Mouse (Mus musculus) thymus, adult 2 months (tissue): ENCODE measurements around the gene Peak1. TPM values are rescaled to one million over a fixed set of nuclear protein-coding genes. Genes with fewer than 3 reads are reported as not detected.

Source experiments
- DNase-seq: peaks from one replicate; pipeline ENCODE4 v3.0.0; 2021
- H3K27ac ChIP-seq: fragments of 200-500 bp; 2 replicates; pipeline ENCODE4 v1.5.1; 2012; ENCODE audit warnings: low read length, control low read depth; ENCODE audit not compliant: control insufficient read depth, insufficient read depth
- H3K27me3 ChIP-seq: fragments of 200-500 bp; 2 replicates; pipeline ENCODE4 v1.6.1; 2012; ENCODE audit warnings: mild to moderate bottlenecking, low read length, moderate library complexity, mixed read lengths; ENCODE audit not compliant: control insufficient read depth, insufficient read depth
- H3K36me3 ChIP-seq: fragments of 200-500 bp; 2 replicates; pipeline ENCODE4 v1.6.1; 2012; ENCODE audit warnings: mild to moderate bottlenecking, low read length, moderate library complexity; ENCODE audit not compliant: control insufficient read depth, insufficient read depth
- H3K4me1 ChIP-seq: fragments of 200-500 bp; replicated peaks from 2 replicates; pipeline ENCODE4 v1.6.1; 2012; ENCODE audit warnings: low read length; ENCODE audit not compliant: control insufficient read depth, insufficient read depth
- H3K4me3 ChIP-seq: fragments of 200-500 bp; 2 replicates; pipeline ENCODE4 v1.5.1; 2012; ENCODE audit warnings: mild to moderate bottlenecking, low read length, control low read depth, moderate library complexity; ENCODE audit not compliant: control insufficient read depth, insufficient read depth
- CTCF ChIP-seq: fragments of 200-500 bp; IDR thresholded peaks from 2 replicates; pipeline ENCODE4 v1.5.1; 2012; ENCODE audit warnings: mild to moderate bottlenecking, control low read depth, low read length, moderate library complexity, borderline replicate concordance; ENCODE audit not compliant: control insufficient read depth, poor library complexity, insufficient read depth; ENCODE audit errors: extremely low read depth
- POLR2A ChIP-seq: fragments of 200-500 bp; IDR thresholded peaks from 2 replicates; pipeline ENCODE4 v1.6.1; 2012; ENCODE audit warnings: mild to moderate bottlenecking, low read length, control low read depth, moderate library complexity; ENCODE audit not compliant: control insufficient read depth, poor library complexity, insufficient read depth; ENCODE audit errors: extremely low read depth
- WGBS: fragments of 180-500 bp; shearing (Covaris S2); methylation state at CpG from one replicate; pipeline ENCODE4 v1.1.7; 2018; 5-methylcytosine and 5-hydroxymethylcytosine counted together
- polyA plus RNA-seq: library from polyadenylated mRNA; depleted of rRNA; stranded (reverse); fragments of >200 nt; gene quantifications from 2 replicates; pipeline ENCODE4 v1.2.3, GENCODE M21; 2012

Gene Peak1
- polyA plus RNA-seq, 1 experiment = 8.6 TPM

- Histone ChIP-seq H3K27ac (no peak overlapping the region), H3K4me1 (peaks cover 3% of the 10 kb centered on the region), H3K36me3 (no peaks in the 10 kb centered on the region), H3K27me3 (no peaks in the 10 kb centered on the region), H3K4me3 (no peak overlapping the region)
- DNase-seq = no peak
- TF ChIP-seq POLR2A (no peak), CTCF (no peak)
- 93% methylated on average over 8 of the region's 8 CpGs for WGBS
Measured at GRCm38 (mm10) chr9:56326511-56327005, 91.3 kb downstream of the Peak1 start.

- WGBS = 8% methylated on average over 5 of the region's 5 CpGs
- no peak for TF ChIP-seq CTCF
- TF ChIP-seq POLR2A = no peak
- Histone ChIP-seq H3K27me3 (no peaks in the 10 kb centered on the region), H3K4me1 (peaks cover 3% of the 10 kb centered on the region), H3K27ac (no peak overlapping the region), H3K36me3 (no peaks in the 10 kb centered on the region), H3K4me3 (no peak overlapping the region)
- no peak for DNase-seq
Measured at GRCm38 (mm10) chr9:56325725-56326124, 92.1 kb downstream of the Peak1 start.

GRCm38 (mm10) chr9:56324576-56325355 lies 93.1 kb downstream of the Peak1 start:
- Histone ChIP-seq H3K27me3 (no peaks in the 10 kb centered on the region), H3K27ac (no peak overlapping the region), H3K4me3 (no peak overlapping the region), H3K4me1 (peaks cover 3% of the 10 kb centered on the region), H3K36me3 (no peaks in the 10 kb centered on the region)
- TF ChIP-seq POLR2A = no peak
- no peak for TF ChIP-seq CTCF
- WGBS = 72% methylated on average over 16 of the region's 16 CpGs
- DNase-seq = no peak

- H3K27me3 ChIP-seq = no peaks in the 10 kb centered on the region
- no peak for TF ChIP-seq POLR2A
- no peak for TF ChIP-seq CTCF
- 93% methylated on average over 2 of the region's 2 CpGs for WGBS
- no peak for DNase-seq
- H3K4me1 ChIP-seq = peaks cover 3% of the 10 kb centered on the region
- H3K27ac ChIP-seq = no peak overlapping the region
- H3K36me3 ChIP-seq = no peaks in the 10 kb centered on the region
- no peak overlapping the region for H3K4me3 ChIP-seq
Measured at GRCm38 (mm10) chr9:56321291-56321690, 96.6 kb downstream of the Peak1 start.

- DNase-seq = no peak
- Histone ChIP-seq H3K27ac (no peak overlapping the region), H3K4me3 (no peak overlapping the region), H3K27me3 (no peaks in the 10 kb centered on the region), H3K36me3 (no peaks in the 10 kb centered on the region), H3K4me1 (no peaks in the 10 kb centered on the region)
- TF ChIP-seq POLR2A (no peak), CTCF (no peak)
- WGBS = 91% methylated on average over 3 of the region's 3 CpGs
Measured at GRCm38 (mm10) chr9:56314326-56314725, 103.5 kb downstream of the Peak1 start.

GRCm38 (mm10) chr9:56309079-56309478 lies 108.8 kb downstream of the Peak1 start:
- Histone ChIP-seq H3K27me3 (no peaks in the 10 kb centered on the region), H3K27ac (no peak overlapping the region), H3K36me3 (no peaks in the 10 kb centered on the region), H3K4me3 (no peak overlapping the region), H3K4me1 (no peaks in the 10 kb centered on the region)
- WGBS = 93% methylated on average over 2 of the region's 2 CpGs
- DNase-seq = no peak
- TF ChIP-seq POLR2A = no peak
- no peak for TF ChIP-seq CTCF

GRCm38 (mm10) chr9:56304526-56304925 lies 113.3 kb downstream of the Peak1 start:
- Histone ChIP-seq H3K27ac (no peak overlapping the region), H3K27me3 (no peaks in the 10 kb centered on the region)

More at GRCm38 (mm10) chr9:56304526-56304925, 113.3 kb downstream of the Peak1 start:
- DNase-seq = no peak
- Histone ChIP-seq H3K36me3 (no peaks in the 10 kb centered on the region), H3K4me1 (no peaks in the 10 kb centered on the region), H3K4me3 (no peak overlapping the region)
- no peak for TF ChIP-seq CTCF
- TF ChIP-seq POLR2A = no peak
- 95% methylated on average over 2 of the region's 2 CpGs for WGBS
